Mouse (Mus musculus) frontal cortex, adult (tissue): Measurements from ENCODE around the gene Nmrk2.
"Not testable (repeated sequence)": the region's sequence is repeated elsewhere in the genome, so short reads cannot be mapped to it uniquely, and the experiment has no call there.

Experiments
- ATAC-seq: cut with Nextera tagmentation; 2 replicates; pipeline ENCODE4 v1.9.2; 2017; ENCODE audit warnings: mild to moderate bottlenecking, moderate library complexity, mixed read lengths; ENCODE audit not compliant: low TSS enrichment

The Nmrk2 gene

GRCm38 (mm10) chr10:81184765-81185164, 17.1 kb downstream of the Nmrk2 start:
- ATAC-seq: no peak

- no peak for ATAC-seq
Measured at GRCm38 (mm10) chr10:81183805-81184204, 18.0 kb downstream of the Nmrk2 start, which contains the start of gene 4930442H23Rik. TSS of gene 4930442H23Rik (minus strand) at chr10:81183849.

GRCm38 (mm10) chr10:81182336-81183333, 19.2 kb downstream of the Nmrk2 start, which contains the start of gene Dapk3:
TSS of gene Dapk3 (plus strand) at chr10:81183005.
- peak; percentile 89 for ATAC-seq

GRCm38 (mm10) chr10:81181860-81182259, 20.0 kb downstream of the Nmrk2 start:
- not testable (repeated sequence) for ATAC-seq

GRCm38 (mm10) chr10:81180946-81181345, 20.9 kb downstream of the Nmrk2 start:
- ATAC-seq: no peak

- no peak for ATAC-seq
Measured at GRCm38 (mm10) chr10:81179451-81180342, 22.2 kb downstream of the Nmrk2 start.

GRCm38 (mm10) chr10:81178927-81179326, 22.9 kb downstream of the Nmrk2 start:
- ATAC-seq: no peak

- no peak for ATAC-seq
Measured at GRCm38 (mm10) chr10:81177958-81178712, 23.7 kb downstream of the Nmrk2 start.

- ATAC-seq: no peak
Measured at GRCm38 (mm10) chr10:81177491-81177925, 24.3 kb downstream of the Nmrk2 start.

- peak; percentile 33; the same call in 1 of the 2 replicates for ATAC-seq
Measured at GRCm38 (mm10) chr10:81176466-81177271, 25.2 kb downstream of the Nmrk2 start, which contains the start of gene Eef2. TSS of gene Eef2 (plus strand) at chr10:81176631.

- no peak for ATAC-seq
Measured at GRCm38 (mm10) chr10:81175936-81176465, 25.9 kb downstream of the Nmrk2 start.

GRCm38 (mm10) chr10:81175345-81175701, 26.5 kb downstream of the Nmrk2 start:
- not testable (repeated sequence) for ATAC-seq

GRCm38 (mm10) chr10:81174617-81175344, 27.1 kb downstream of the Nmrk2 start:
- peak; percentile 55 for ATAC-seq

GRCm38 (mm10) chr10:81173132-81173531, 28.7 kb downstream of the Nmrk2 start:
- peak; percentile 45 for ATAC-seq

- not testable (repeated sequence) for ATAC-seq
Measured at GRCm38 (mm10) chr10:81169411-81169900, 32.4 kb downstream of the Nmrk2 start.

- peak; percentile 48; the same call in 1 of the 2 replicates for ATAC-seq
Measured at GRCm38 (mm10) chr10:81168521-81169244, 33.2 kb downstream of the Nmrk2 start.

- peak; percentile 15 for ATAC-seq
Measured at GRCm38 (mm10) chr10:81168087-81168431, 33.8 kb downstream of the Nmrk2 start.
